Mouse (Mus musculus) kidney, postnatal 0 days (tissue): ENCODE measurements around the gene Rtn4ip1. TPM values are rescaled to one million over a fixed set of nuclear protein-coding genes. Genes with fewer than 3 reads are reported as not detected.

Source experiments
- ATAC-seq: fragments of 200-750 bp; cut with Nextera tagmentation; replicated peaks from 2 replicates; pipeline ENCODE4 v1.8.0; 2017; ENCODE audit warnings: low read depth, moderate number of reproducible peaks, moderate TSS enrichment, moderate library complexity; ENCODE audit not compliant: low FRiP score
- DNase-seq: peaks from one replicate; pipeline ENCODE4 v3.0.0-alpha.2; 2016; ENCODE audit warnings: low spot score
- H3K27ac ChIP-seq: fragments of 300-500 bp; sonication (generic); 2 replicates; pipeline ENCODE4 v1.5.1; 2014; ENCODE audit warnings: mild to moderate bottlenecking
- H3K27me3 ChIP-seq: fragments of 300-500 bp; sonication (generic); 2 replicates; pipeline ENCODE4 v1.6.1; 2014; ENCODE audit warnings: low read length, mixed read lengths; ENCODE audit not compliant: insufficient read depth
- H3K36me3 ChIP-seq: fragments of 300-500 bp; sonication (generic); 2 replicates; pipeline ENCODE4 v1.6.1; 2014; ENCODE audit warnings: low read length, mixed read lengths; ENCODE audit not compliant: insufficient read depth
- H3K4me1 ChIP-seq: fragments of 300-500 bp; sonication (generic); replicated peaks from 2 replicates; pipeline ENCODE4 v1.6.1; 2014; ENCODE audit warnings: antibody characterized with exemption, low read length, mixed read lengths; ENCODE audit not compliant: insufficient read depth
- H3K4me2 ChIP-seq: fragments of 300-500 bp; sonication (generic); 2 replicates; pipeline ENCODE4 v1.6.1; 2014; ENCODE audit warnings: mild to moderate bottlenecking, low read length, moderate library complexity, mixed read lengths
- H3K4me3 ChIP-seq: fragments of 300-500 bp; sonication (generic); replicated peaks from 2 replicates; pipeline ENCODE4 v1.5.1; 2014; ENCODE audit warnings: low read depth, low read length
- H3K9ac ChIP-seq: fragments of 300-500 bp; sonication (generic); 2 replicates; pipeline ENCODE4 v1.6.1; 2014; ENCODE audit warnings: low read depth, low read length
- H3K9me3 ChIP-seq: fragments of 300-500 bp; sonication (generic); replicated peaks from 2 replicates; pipeline ENCODE4 v1.6.1; 2016; ENCODE audit warnings: low read length, inconsistent platforms, mixed read lengths
- CTCF ChIP-seq: IDR thresholded peaks from 2 replicates; pipeline ENCODE4 v1.5.1; 2016; ENCODE audit warnings: antibody characterized with exemption, low read depth, mild to moderate bottlenecking, moderate library complexity
- WGBS: fragments of 180-500 bp; shearing (Covaris S2); extraction: QIAGEN DNeasy Blood & Tissue Kit; methylation state at CpG from one replicate; pipeline ENCODE4 v1.1.7; 2014; 5-methylcytosine and 5-hydroxymethylcytosine counted together
- polyA plus RNA-seq: library from polyadenylated mRNA; unstranded; fragments of >200 nt; fragmentation: Nextera tagmentation; extraction: Ambion mirVana; gene quantifications from 2 replicates; pipeline ENCODE4 v1.2.1, GENCODE M21; 2015

Gene Rtn4ip1
- polyA plus RNA-seq, 1 experiment from 2014 or later = 16.1 TPM

- H3K27me3 ChIP-seq = peaks cover 24% of the 10 kb centered on the region
- no peak; the same call in 1 of the 2 replicates for ATAC-seq
Observed at GRCm38 (mm10) chr10:44003551-44004151, 102.0 kb downstream of the Rtn4ip1 start.

GRCm38 (mm10) chr10:44004221-44004751 lies 102.7 kb downstream of the Rtn4ip1 start:
- peaks cover 3% of the 10 kb centered on the region; the same call in 1 of the 2 replicates for H3K4me1 ChIP-seq
- H3K27ac ChIP-seq = no peak overlapping the region
- DNase-seq (peak; percentile 43), ATAC-seq (no peak)
- no peaks in the 10 kb centered on the region for H3K36me3 ChIP-seq
- H3K4me3 ChIP-seq = peak overlapping the region; percentile 75
- H3K27me3 ChIP-seq = peaks cover 24% of the 10 kb centered on the region
- 2% methylated on average over 33 of the region's 33 CpGs for WGBS
- no peaks in the 10 kb centered on the region for H3K9me3 ChIP-seq
- peak overlapping the region; percentile 60 for H3K9ac ChIP-seq
- TF ChIP-seq CTCF = no peak
- peak overlapping the region; percentile 84 for H3K4me2 ChIP-seq

More at GRCm38 (mm10) chr10:44003551-44004151, 102.0 kb downstream of the Rtn4ip1 start:
- Histone ChIP-seq H3K27ac (peak overlapping the region; percentile 33; the same call in 1 of the 2 replicates), H3K4me3 (peak overlapping the region; percentile 75), H3K4me1 (peaks cover 3% of the 10 kb centered on the region; the same call in 1 of the 2 replicates), H3K36me3 (no peaks in the 10 kb centered on the region), H3K9ac (peak overlapping the region; percentile 60), H3K9me3 (no peaks in the 10 kb centered on the region), H3K4me2 (peak overlapping the region; percentile 84)
- under 1% methylated on average over 68 of the region's 68 CpGs for WGBS
- DNase-seq = peak; percentile 59
- peak; percentile 32 for TF ChIP-seq CTCF

- no peaks in the 10 kb centered on the region for H3K9me3 ChIP-seq
- TF ChIP-seq CTCF = peak; percentile 6; the same call in 1 of the 2 replicates
- H3K36me3 ChIP-seq = no peaks in the 10 kb centered on the region
- ATAC-seq = peak; percentile 83
- H3K27me3 ChIP-seq = peaks cover 24% of the 10 kb centered on the region
- WGBS = 2% methylated on average over 40 of the region's 40 CpGs
- peak overlapping the region; percentile 31 for H3K4me3 ChIP-seq
- peak overlapping the region; percentile 72 for H3K4me2 ChIP-seq
- H3K4me1 ChIP-seq = peaks cover 3% of the 10 kb centered on the region; the same call in 1 of the 2 replicates
- peak; percentile 50 for DNase-seq
- H3K9ac ChIP-seq = peak overlapping the region; percentile 45; the same call in 1 of the 2 replicates
- H3K27ac ChIP-seq = peak overlapping the region; percentile 69
Observed at GRCm38 (mm10) chr10:44005677-44006641, 104.4 kb downstream of the Rtn4ip1 start.

Other genes starting within 250 kb of the Rtn4ip1 start
- 27.4 and 30.0 TPM in 2 replicates for gene Qrsl1, start 62 bp upstream of the Rtn4ip1 start, polyA plus RNA-seq
- gene Crybg1, start 247.0 kb downstream of the Rtn4ip1 start, polyA plus RNA-seq = 3.2 and 3.5 TPM in 2 replicates